Mouse (Mus musculus): ENCODE measurements around the gene Clec3a.

The Clec3a gene

DNA sequence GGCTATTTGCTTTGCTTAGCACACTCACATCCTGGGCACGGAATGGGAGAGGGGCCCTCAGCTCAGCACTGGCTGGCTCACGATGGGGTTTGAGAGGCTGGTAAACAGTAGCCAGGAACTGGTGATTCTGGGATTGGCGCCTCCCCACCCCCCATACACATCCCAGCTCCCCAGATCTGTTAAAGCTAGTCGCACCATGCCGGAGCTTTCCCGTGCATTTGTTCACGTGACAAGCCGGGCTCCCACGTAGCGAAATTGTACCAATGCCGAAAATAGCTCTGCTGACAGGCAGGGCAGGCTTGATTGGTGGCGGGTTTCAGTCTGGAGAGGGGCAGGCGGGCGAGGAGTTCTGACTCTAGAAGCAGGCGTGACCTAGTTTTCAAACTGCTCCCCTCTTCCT is 38.1 kb downstream of the Clec3a start:
- DNase-seq (ENCODE audit: extremely low read depth, low read depth) = no peak

DNA sequence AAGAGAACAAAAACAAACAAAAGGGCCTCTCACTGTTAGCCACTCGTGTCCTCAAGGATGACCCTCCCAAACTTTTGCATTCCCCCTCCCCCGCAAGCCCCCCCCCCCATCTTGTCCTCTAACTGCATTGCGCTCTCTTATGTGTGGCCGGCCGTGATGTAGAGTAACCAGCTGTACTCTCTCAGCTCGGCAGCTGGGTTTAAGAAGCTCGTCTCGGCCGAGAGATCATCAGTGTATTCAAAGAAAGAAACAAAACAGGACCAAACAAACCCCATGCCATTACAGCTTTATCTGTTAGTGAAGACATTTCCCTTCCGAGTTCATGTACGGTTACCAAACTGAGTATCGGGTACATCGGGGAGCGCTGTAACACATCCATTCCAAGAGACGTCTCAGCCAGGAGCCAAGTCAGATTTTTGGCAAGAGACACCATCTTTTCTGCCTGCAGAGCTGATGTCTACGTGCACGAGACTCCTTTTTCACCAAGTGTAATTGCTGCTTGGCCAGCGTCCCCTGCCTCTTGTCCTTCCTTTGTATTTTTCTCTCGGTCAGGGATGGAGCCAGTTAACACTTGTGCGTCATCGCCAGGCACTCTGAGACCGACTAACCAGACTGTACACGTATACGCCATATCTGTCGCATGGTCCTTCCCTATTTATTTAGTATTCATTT is 40.4 kb downstream of the Clec3a start:
- no peak for DNase-seq (ENCODE audit: extremely low read depth, low read depth)

DNA sequence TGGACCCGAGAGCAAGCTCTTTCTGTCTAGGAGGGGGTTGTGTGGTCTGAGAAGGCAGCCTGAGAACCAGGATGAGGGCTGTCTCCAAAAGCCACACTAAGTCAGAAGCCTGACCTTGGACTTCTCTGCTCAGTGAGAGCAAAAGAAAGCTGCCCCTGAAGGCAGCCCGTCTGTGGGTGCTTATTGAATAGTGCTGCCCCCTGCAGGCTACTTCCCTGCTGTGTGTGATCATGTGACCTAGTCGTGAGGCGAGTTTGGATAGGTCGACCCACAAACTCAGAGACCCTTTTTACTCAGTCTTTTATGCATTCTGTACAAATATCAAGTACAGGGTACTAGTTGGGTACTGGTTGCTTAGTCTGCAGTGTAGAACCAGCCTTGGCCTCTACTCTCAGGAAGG is 42.7 kb downstream of the Clec3a start:
- DNase-seq (ENCODE audit: extremely low read depth, low read depth) = no peak

DNA sequence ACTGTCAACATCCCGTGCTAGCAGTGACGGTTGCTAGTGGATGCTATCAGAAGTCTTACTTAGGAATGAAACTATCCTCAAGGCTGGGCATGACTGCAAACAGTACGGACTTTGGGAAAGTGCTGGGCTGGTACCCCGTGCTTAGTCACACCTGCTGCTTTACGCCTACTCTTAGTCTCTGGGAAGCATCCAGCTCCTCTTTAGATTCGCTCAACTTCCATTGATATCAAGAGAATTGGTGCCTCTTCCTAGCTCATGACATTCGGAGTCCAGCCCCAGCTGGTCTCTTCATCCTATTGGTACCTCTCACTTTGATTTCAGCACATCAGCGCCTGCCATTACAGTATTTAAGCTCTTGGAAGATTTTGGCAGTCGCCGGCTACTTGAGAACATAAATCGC is 44.7 kb downstream of the Clec3a start:
- DNase-seq (ENCODE audit: extremely low read depth, low read depth) = no peak

DNA sequence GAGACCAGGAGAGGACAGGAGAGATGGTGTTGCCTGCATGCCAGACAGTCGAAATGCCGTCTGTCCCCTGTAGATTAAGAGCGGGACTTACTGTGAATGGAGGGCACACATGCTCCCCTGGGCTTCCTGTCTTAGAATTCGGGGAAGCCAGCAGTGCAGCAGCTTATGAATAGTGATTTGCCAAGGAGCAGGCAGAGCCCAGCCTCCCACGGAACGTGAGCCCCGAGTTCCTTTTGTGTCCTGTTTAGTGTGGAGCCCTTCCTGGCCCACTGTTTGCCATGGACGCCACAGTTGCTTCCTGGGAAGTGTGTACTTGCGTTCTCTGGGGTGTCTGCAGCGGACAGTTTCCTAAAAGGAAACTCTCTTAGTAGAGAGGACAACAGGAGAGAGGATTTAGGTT is 45.4 kb downstream of the Clec3a start:
- no peak for DNase-seq (ENCODE audit: extremely low read depth, low read depth)

DNA sequence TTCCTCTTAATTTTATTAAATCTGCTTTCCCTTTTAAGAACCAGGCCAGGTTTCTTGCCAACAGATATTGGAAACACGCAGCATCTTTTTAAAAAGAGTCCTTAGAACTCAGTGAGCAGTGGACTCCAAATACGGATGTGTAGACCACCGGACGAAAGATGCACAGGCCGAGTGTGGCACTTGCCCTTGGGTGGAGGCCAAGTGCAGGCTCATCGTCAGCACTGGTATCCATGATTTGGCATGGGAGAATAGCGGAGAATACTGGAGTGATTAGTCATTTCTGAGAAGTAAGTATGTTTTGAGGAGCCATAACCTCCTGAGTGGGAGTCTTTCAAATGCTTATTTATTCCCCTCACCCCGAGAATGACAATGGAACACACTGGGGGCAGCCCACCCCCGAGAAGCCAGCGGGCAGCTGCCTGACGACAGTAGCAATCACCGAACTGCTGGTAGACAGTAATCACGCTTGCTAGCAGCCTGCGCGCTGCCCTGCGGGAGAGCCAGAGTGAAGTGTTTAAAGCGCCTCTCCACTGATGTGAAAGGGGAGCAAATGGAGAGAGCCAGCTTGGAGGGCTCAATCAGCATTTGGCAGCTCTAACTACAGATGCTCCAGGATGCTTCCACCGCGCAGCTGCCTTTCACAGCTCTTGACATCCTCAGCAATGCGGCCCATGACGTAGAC is 50.8 kb downstream of the Clec3a start:
- DNase-seq (ENCODE audit: extremely low read depth, low read depth) = no peak

DNA sequence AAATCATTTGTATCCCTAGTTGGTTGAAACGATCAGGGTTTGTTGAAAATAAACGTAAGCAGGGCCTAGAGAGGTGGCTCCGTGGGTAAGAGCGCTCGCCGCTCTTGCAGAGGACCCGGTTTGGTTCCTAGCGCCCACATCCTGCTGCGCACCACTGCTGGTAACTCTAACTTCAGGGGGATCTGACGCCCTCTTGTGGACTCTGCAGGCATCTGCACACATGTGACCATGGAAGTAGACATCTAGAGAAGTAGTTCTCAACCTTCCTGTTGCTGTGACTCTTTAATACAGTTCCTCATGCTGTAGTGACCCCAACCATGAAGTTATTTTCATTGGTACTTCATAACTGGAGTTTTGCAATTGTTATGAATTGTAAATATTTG is 51.3 kb downstream of the Clec3a start:
- no peak for DNase-seq (ENCODE audit: extremely low read depth, low read depth)

DNA sequence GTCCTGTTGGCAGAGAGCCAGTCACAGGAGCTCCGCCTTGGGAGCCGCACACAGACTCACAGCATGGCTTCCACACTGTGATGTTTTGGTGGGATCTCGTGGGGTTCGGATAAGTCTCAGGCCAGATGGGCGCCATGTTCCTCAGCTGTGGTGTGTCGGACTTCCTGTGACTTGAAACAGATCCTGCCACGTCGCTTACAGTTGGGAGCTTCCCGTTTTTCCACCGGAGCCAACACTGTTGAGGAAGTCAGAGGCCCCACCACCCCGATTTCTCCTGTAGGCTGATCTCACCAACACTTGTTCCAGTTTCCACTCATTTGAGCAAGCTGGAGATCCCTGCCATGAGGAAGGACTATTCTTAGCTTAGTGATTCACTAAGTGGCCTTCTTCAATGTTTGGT is 55.7 kb downstream of the Clec3a start:
- no peak for DNase-seq (ENCODE audit: extremely low read depth, low read depth)

Measured in MEL-GATA-1-ER (cell line).